Mouse (Mus musculus) gastrocnemius, adult 2 months (tissue): ENCODE data around the gene Uxs1. TPM values are rescaled to one million over a fixed set of nuclear protein-coding genes. Genes with fewer than 3 reads are reported as not detected.

Experiments
- DNase-seq: peaks from one replicate; pipeline ENCODE4 v3.0.0; 2022
- H3K27ac ChIP-seq: fragments of 200-600 bp; 2 replicates; pipeline ENCODE4 v1.8.1; 2022; ENCODE audit warnings: mild to moderate bottlenecking
- H3K4me3 ChIP-seq: fragments of 200-600 bp; 2 replicates; pipeline ENCODE4 v1.8.1; 2022; ENCODE audit warnings: mild to moderate bottlenecking, moderate library complexity
- CTCF ChIP-seq: fragments of 200-600 bp; IDR thresholded peaks from 2 replicates; pipeline ENCODE4 v1.8.1; 2022; ENCODE audit warnings: antibody characterized with exemption, mild to moderate bottlenecking, moderate library complexity
- intact Hi-C: fragments of 180-260 bp; cut with DNase I; formaldehyde crosslinking; loops from one replicate; pipeline ENCODE4 v1.15.1; 2025
- total RNA-seq, 2 experiments: library from RNA; stranded (reverse); gene quantifications; 2 replicates each; pipeline ENCODE4 v1.2.3; 2021

The Uxs1 gene
- total RNA-seq, 2 experiments from 2014 or later: 9.2 to 10.0 TPM

- intact Hi-C loops: loop anchor here (1.0 kb wide), 1 partner anchor 439 kb away; no protein-coding TSS in a partner anchor
- no peak for DNase-seq
- TF ChIP-seq CTCF: no peak
- H3K27ac ChIP-seq: no peak overlapping the region
- H3K4me3 ChIP-seq: no peak overlapping the region
Observed at GRCm38 (mm10) chr1:43738519-43738894, 89.1 kb downstream of the Uxs1 start.

GRCm38 (mm10) chr1:43737812-43738518, 89.6 kb downstream of the Uxs1 start:
- DNase-seq: peak; percentile 36
- Histone ChIP-seq H3K27ac (no peak overlapping the region), H3K4me3 (no peak overlapping the region)
- intact Hi-C loops: loop anchor here (1.0 kb wide), 1 partner anchor 439 kb away; no protein-coding TSS in a partner anchor
- peak; percentile 78 for TF ChIP-seq CTCF

- Histone ChIP-seq H3K4me3 (no peak overlapping the region), H3K27ac (no peak overlapping the region)
- TF ChIP-seq CTCF: no peak
- intact Hi-C loops: no loop called here
- no peak for DNase-seq
Observed at GRCm38 (mm10) chr1:43732657-43733056, 94.9 kb downstream of the Uxs1 start.

- no peak for DNase-seq
- H3K4me3 ChIP-seq: no peak overlapping the region
- intact Hi-C loops: no loop called here
- H3K27ac ChIP-seq: no peak overlapping the region
- TF ChIP-seq CTCF: 0 out of 2 replicates have a peak, but pooled peaks have one; percentile 1
Observed at GRCm38 (mm10) chr1:43732100-43732499, 95.5 kb downstream of the Uxs1 start.

- peak within 1 kb of the TSS; percentile 50 for H3K4me3 ChIP-seq
- intact Hi-C loops: no loop called here
- TF ChIP-seq CTCF: no peak
- DNase-seq: peak; percentile 69
- peak within 1 kb of the TSS; percentile 16 for H3K27ac ChIP-seq
Observed at GRCm38 (mm10) chr1:43730491-43730924, 97.1 kb downstream of the Uxs1 start, which contains the start of gene 1500015O10Rik. 1500015O10Rik (plus strand) TSS chr1:43730602.

DNA sequence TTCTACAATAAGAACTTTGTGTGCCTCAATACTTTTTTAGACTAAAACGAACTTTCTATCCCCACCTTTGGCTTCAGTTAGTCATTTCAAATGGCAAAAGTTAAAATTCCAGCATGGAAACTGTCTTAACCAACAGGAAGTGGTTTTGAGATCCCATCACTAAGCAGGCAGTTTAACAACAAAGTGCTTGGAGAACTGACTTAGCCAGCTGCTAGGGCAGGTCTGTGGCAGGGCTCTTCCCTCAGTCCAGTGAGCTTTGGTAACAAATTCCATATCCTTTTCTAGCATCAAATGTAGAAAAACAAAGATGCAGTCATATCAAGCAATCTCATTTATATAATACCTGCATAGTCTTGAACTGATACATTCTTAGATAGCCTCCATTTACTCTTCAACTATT, 105.1 kb downstream of the Uxs1 start:
- TF ChIP-seq CTCF: no peak
- no peak for DNase-seq
- Histone ChIP-seq H3K4me3 (no peak overlapping the region), H3K27ac (no peak overlapping the region)
- intact Hi-C loops: no loop called here

DNA sequence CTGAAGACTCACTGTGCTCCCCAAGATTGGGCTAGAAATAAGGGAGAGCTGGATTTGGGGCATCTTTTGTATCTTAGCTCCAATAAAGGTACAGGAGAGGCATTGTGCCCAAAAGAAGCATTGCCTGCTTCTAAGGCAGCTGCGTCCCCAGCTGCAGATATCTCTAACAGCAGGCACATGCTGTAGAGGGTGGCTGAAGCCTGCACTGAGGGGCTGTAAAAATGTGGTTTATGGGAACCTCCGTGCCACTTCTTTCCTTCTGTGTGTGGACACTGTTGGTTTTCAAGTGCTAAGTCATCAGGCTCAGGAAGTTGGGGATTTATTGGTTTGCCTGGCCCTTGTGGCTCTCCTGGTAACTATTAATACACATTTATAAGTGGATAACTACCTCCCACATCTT, 108.8 kb downstream of the Uxs1 start:
- no peak for TF ChIP-seq CTCF
- no peak overlapping the region for H3K4me3 ChIP-seq
- DNase-seq: no peak
- intact Hi-C loops: no loop called here
- H3K27ac ChIP-seq: no peak overlapping the region

- intact Hi-C loops: no loop called here
- peak; percentile 25 for DNase-seq
- H3K27ac ChIP-seq: no peak overlapping the region
- no peak for TF ChIP-seq CTCF
- no peak overlapping the region for H3K4me3 ChIP-seq
Observed at GRCm38 (mm10) chr1:43717967-43718366, 109.6 kb downstream of the Uxs1 start.

GRCm38 (mm10) chr1:43714841-43715240, 112.8 kb downstream of the Uxs1 start:
- TF ChIP-seq CTCF: no peak
- no peak for DNase-seq
- intact Hi-C loops: no loop called here
- H3K4me3 ChIP-seq: no peak overlapping the region
- H3K27ac ChIP-seq: no peak overlapping the region

- DNase-seq: peak; percentile 38
- Histone ChIP-seq H3K4me3 (no peak overlapping the region), H3K27ac (no peak overlapping the region)
- intact Hi-C loops: no loop called here
- no peak for TF ChIP-seq CTCF
Observed at GRCm38 (mm10) chr1:43698577-43699000, 129.0 kb downstream of the Uxs1 start.

Other genes starting within 250 kb of the Uxs1 start
- gene 1500015O10Rik, start 97.2 kb downstream of the Uxs1 start, total RNA-seq: 1 to 10 TPM; 2.7 to 9.3 TPM
- 10 to 100 TPM; 39.9 to 40.5 TPM for gene Tpp2, start 105.8 kb upstream of the Uxs1 start, total RNA-seq
- 100 to 1,000 TPM in 1 of 2 experiments, 10 to 100 TPM in 1; 79.9 to 203 TPM for gene Mettl21c, start 192.2 kb upstream of the Uxs1 start, total RNA-seq
- not detected for gene Gm8251, start 234.1 kb upstream of the Uxs1 start, total RNA-seq